Mouse (Mus musculus) liver, postnatal 0 days (tissue): ENCODE data around the gene Prtn3. TPM values are rescaled to one million over a fixed set of nuclear protein-coding genes. Genes with fewer than 3 reads are reported as not detected.

ENCODE experiments used
- ATAC-seq: fragments of 200-750 bp; cut with Nextera tagmentation; 2 replicates; pipeline ENCODE4 v1.8.0; 2017; ENCODE audit warnings: mild to moderate bottlenecking, moderate library complexity
- DNase-seq: peaks from one replicate; pipeline ENCODE4 v3.0.0-alpha.2; 2016
- H3K27ac ChIP-seq: fragments of 300-500 bp; sonication (generic); 2 replicates; pipeline ENCODE4 v1.5.1; 2014; ENCODE audit warnings: antibody characterized with exemption, moderate library complexity, mild to moderate bottlenecking, low read depth
- H3K27me3 ChIP-seq: fragments of 300-500 bp; sonication (generic); 2 replicates; pipeline ENCODE4 v1.6.1; 2014; ENCODE audit warnings: low read length, control low read depth, mixed read lengths; ENCODE audit not compliant: insufficient read depth
- H3K36me3 ChIP-seq: fragments of 300-500 bp; sonication (generic); replicated peaks from 2 replicates; pipeline ENCODE4 v1.6.1; 2014; ENCODE audit warnings: mild to moderate bottlenecking, control low read depth, low read length, moderate library complexity, mixed read lengths; ENCODE audit not compliant: insufficient read depth
- H3K4me1 ChIP-seq: fragments of 300-500 bp; sonication (generic); 2 replicates; pipeline ENCODE4 v1.6.1; 2014; ENCODE audit warnings: antibody characterized with exemption, mild to moderate bottlenecking, control low read depth; ENCODE audit not compliant: insufficient read depth
- H3K4me2 ChIP-seq: fragments of 300-500 bp; sonication (generic); 2 replicates; pipeline ENCODE4 v1.6.1; 2014; ENCODE audit warnings: low read depth, mild to moderate bottlenecking, low read length, moderate library complexity, mixed read lengths
- H3K4me3 ChIP-seq: fragments of 300-500 bp; sonication (generic); 2 replicates; pipeline ENCODE4 v1.5.1; 2014; ENCODE audit warnings: low read depth, low read length
- H3K9ac ChIP-seq: fragments of 300-500 bp; sonication (generic); replicated peaks from 2 replicates; pipeline ENCODE4 v1.6.1; 2014; ENCODE audit warnings: mild to moderate bottlenecking, moderate library complexity
- H3K9me3 ChIP-seq: fragments of 300-500 bp; sonication (generic); 2 replicates; pipeline ENCODE4 v1.6.1; 2016; ENCODE audit warnings: mild to moderate bottlenecking, control low read depth, low read length, mixed read lengths
- CTCF ChIP-seq: sonication (generic); IDR thresholded peaks from 2 replicates; pipeline ENCODE4 v1.5.1; 2016; ENCODE audit warnings: antibody characterized with exemption, low read depth
- EP300 ChIP-seq: IDR thresholded peaks from 2 replicates; pipeline ENCODE4 v1.6.1; 2016; ENCODE audit warnings: antibody characterized with exemption, low read depth, mild to moderate bottlenecking
- WGBS: fragments of 180-500 bp; shearing (Covaris S2); extraction: QIAGEN DNeasy Blood & Tissue Kit; methylation state at CpG from one replicate; pipeline ENCODE4 v1.1.7; 2014; ENCODE audit not compliant: insufficient replicate concordance; 5-methylcytosine and 5-hydroxymethylcytosine counted together
- microRNA-seq: library from miRNA; unstranded; fragments of <30 nt; microRNA quantifications from one replicate; pipeline ENCODE4, GENCODE M21; 2016
- polyA plus RNA-seq: library from polyadenylated mRNA; unstranded; fragments of >200 nt; fragmentation: Nextera tagmentation; extraction: Ambion mirVana; gene quantifications from 2 replicates; pipeline ENCODE4 v1.2.1, GENCODE M21; 2015

Prtn3 gene
- polyA plus RNA-seq, 1 experiment from 2014 or later: 123 TPM

- no peak overlapping the region for H3K27ac ChIP-seq
- H3K4me2 ChIP-seq: no peak overlapping the region
- no peak overlapping the region for H3K9ac ChIP-seq
- no peak overlapping the region for H3K4me3 ChIP-seq
- no peaks in the 10 kb centered on the region for H3K9me3 ChIP-seq
- H3K36me3 ChIP-seq: peaks cover 39% of the 10 kb centered on the region
- ATAC-seq (no peak), DNase-seq (no peak)
- whole genome bisulfite sequencing: 90% methylated on average over 16 of the region's 16 CpGs
- H3K4me1 ChIP-seq: peaks cover 58% of the 10 kb centered on the region
- no peaks in the 10 kb centered on the region for H3K27me3 ChIP-seq
- TF ChIP-seq EP300 (no peak), CTCF (no peak)
These were observed 56.5 kb downstream of the Prtn3 start for GRCm38 (mm10) chr10:79930826-79931186.

DNA sequence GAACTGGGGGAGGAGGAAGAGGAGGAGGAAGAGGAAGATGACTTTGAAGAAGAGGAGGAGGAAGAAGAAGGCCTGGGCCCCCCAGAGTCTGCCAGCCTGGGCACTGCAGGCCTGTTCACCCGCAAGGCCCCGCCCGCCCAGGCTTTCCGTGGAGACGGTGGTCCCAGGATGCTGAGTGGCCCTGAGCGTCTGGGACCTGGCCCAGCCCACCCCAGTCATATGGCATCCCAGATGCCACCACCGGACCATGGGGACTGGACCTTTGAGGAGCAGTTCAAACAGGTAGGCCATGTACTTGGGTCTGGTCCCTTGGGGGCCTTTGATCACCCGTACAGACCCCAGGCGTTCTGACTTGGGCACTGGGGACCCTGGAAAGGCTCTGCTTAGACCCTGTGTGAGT is 57.5 kb downstream of the Prtn3 start:
- Histone ChIP-seq H3K4me1 (peaks cover 60% of the 10 kb centered on the region), H3K27me3 (no peaks in the 10 kb centered on the region), H3K9me3 (no peaks in the 10 kb centered on the region), H3K27ac (no peak overlapping the region), H3K4me3 (no peak overlapping the region), H3K4me2 (no peak overlapping the region), H3K36me3 (peaks cover 44% of the 10 kb centered on the region), H3K9ac (no peak overlapping the region)
- TF ChIP-seq CTCF: no peak
- no peak for TF ChIP-seq EP300
- ATAC-seq (no peak), DNase-seq (no peak)
- 65% methylated on average over 8 of the region's 9 CpGs for WGBS

DNA sequence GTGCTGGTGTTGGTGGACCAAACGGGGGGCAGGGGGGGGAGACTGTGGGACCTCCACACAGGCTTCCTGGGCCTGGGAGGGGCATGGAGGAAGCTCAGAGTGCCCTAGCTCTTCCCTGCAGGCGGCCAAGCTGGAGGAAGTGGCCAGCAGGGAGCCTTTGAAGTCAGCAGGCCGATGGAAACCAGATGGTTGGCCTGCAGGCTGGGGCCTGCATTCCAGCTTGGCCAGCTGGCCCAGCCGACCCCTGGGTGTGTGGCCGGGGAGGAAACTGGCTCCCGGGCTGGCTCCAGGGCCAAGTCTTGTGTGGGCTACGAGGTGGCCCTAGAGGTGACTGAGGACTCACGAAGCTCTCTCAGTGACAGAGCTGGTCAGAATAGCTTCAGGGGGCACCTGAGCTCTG is 58.5 kb downstream of the Prtn3 start:
- TF ChIP-seq CTCF (no peak), EP300 (no peak)
- WGBS: 50% methylated on average over 8 of the region's 8 CpGs
- Histone ChIP-seq H3K4me3 (no peak overlapping the region), H3K36me3 (peaks cover 45% of the 10 kb centered on the region), H3K27me3 (no peaks in the 10 kb centered on the region), H3K9me3 (no peaks in the 10 kb centered on the region), H3K4me2 (peak overlapping the region; percentile 22; the same call in 1 of the 2 replicates), H3K27ac (no peak overlapping the region; the same call in 1 of the 2 replicates), H3K9ac (no peak overlapping the region), H3K4me1 (peaks cover 69% of the 10 kb centered on the region)
- ATAC-seq (no peak), DNase-seq (no peak)

Small RNAs within 50 kb of the gene (microRNA-seq; reads per million reads assigned to microRNA genes)
- gene Mir6910: not detected

Other genes with a start within 250 kb of the Prtn3 start
- gene Shc2, start 236.6 kb upstream of the Prtn3 start, polyA plus RNA-seq: 0.05 and 0.07 TPM in 2 replicates
- gene Odf3l2, start 228.7 kb upstream of the Prtn3 start, polyA plus RNA-seq: not detected in 2 replicates
- 0.12 and 0.19 TPM in 2 replicates for gene Madcam1, start 209.9 kb upstream of the Prtn3 start, polyA plus RNA-seq
- 24.9 and 25.8 TPM in 2 replicates for gene Tpgs1, start 205.1 kb upstream of the Prtn3 start, polyA plus RNA-seq
- gene Cdc34, start 192.3 kb upstream of the Prtn3 start, polyA plus RNA-seq: 77.6 and 80.1 TPM in 2 replicates
- 0.09 and 0.13 TPM in 2 replicates for gene Gzmm, start 185.5 kb upstream of the Prtn3 start, polyA plus RNA-seq
- gene Bsg, start 170.0 kb upstream of the Prtn3 start, polyA plus RNA-seq: 979 and 1,075 TPM in 2 replicates
- 0.04 and 0.06 TPM in 2 replicates for gene Hcn2, start 157.8 kb upstream of the Prtn3 start, polyA plus RNA-seq
- gene Polrmt, start 127.9 kb upstream of the Prtn3 start, polyA plus RNA-seq: 9.9 and 12.6 TPM in 2 replicates
- not detected in 2 replicates for gene Fgf22, start 119.4 kb upstream of the Prtn3 start, polyA plus RNA-seq
- gene Rnf126, start 107.5 kb upstream of the Prtn3 start, polyA plus RNA-seq: 28.2 and 34.1 TPM in 2 replicates
- 0.36 and 0.63 TPM in 2 replicates for gene Fstl3, start 97.2 kb upstream of the Prtn3 start, polyA plus RNA-seq
- 5.0 and 7.2 TPM in 2 replicates for gene Prss57, start 83.5 kb upstream of the Prtn3 start, polyA plus RNA-seq
- 7.9 and 9.2 TPM in 2 replicates for gene Palm, start 80.9 kb upstream of the Prtn3 start, polyA plus RNA-seq
- 1.00 and 1.3 TPM in 2 replicates for gene Misp, start 53.5 kb upstream of the Prtn3 start, polyA plus RNA-seq
- 55.4 and 59.1 TPM in 2 replicates for gene Ptbp1, start 20.0 kb upstream of the Prtn3 start, polyA plus RNA-seq
- gene Plppr3, start 158 bp downstream of the Prtn3 start, polyA plus RNA-seq: 2.9 and 4.9 TPM in 2 replicates
- gene Elane, start 11.8 kb downstream of the Prtn3 start, polyA plus RNA-seq: 180 and 207 TPM in 2 replicates
- not detected in 2 replicates for gene Cfd, start 16.4 kb downstream of the Prtn3 start, polyA plus RNA-seq
- 13.5 and 14.3 TPM in 2 replicates for gene Med16, start 34.4 kb downstream of the Prtn3 start, polyA plus RNA-seq
- 4.6 TPM in 1 of 2 replicates, not detected in the other for gene Gm26602, start 36.4 kb downstream of the Prtn3 start, polyA plus RNA-seq
- gene Kiss1r, start 42.5 kb downstream of the Prtn3 start, polyA plus RNA-seq: 0.18 and 0.34 TPM in 2 replicates
- 47.3 and 51.7 TPM in 2 replicates for gene R3hdm4, start 46.7 kb downstream of the Prtn3 start, polyA plus RNA-seq
- gene Arid3a, start 52.6 kb downstream of the Prtn3 start, polyA plus RNA-seq: 4.5 and 5.5 TPM in 2 replicates
- 40.7 and 41.2 TPM in 2 replicates for gene Wdr18, start 85.7 kb downstream of the Prtn3 start, polyA plus RNA-seq
- 0.05 TPM in 1 of 2 replicates, not detected in the other for gene Grin3b, start 96.2 kb downstream of the Prtn3 start, polyA plus RNA-seq
- gene Tmem259, start 109.9 kb downstream of the Prtn3 start, polyA plus RNA-seq: 13.2 and 14.5 TPM in 2 replicates
- 40.7 and 42.8 TPM in 2 replicates for gene Cnn2, start 114.1 kb downstream of the Prtn3 start, polyA plus RNA-seq
- 2.5 and 3.1 TPM in 2 replicates for gene Abca7, start 122.0 kb downstream of the Prtn3 start, polyA plus RNA-seq
- 12.1 and 14.2 TPM in 2 replicates for gene Arhgap45, start 142.2 kb downstream of the Prtn3 start, polyA plus RNA-seq
- 57.0 and 58.3 TPM in 2 replicates for gene Polr2e, start 165.3 kb downstream of the Prtn3 start, polyA plus RNA-seq
- 537 and 560 TPM in 2 replicates for gene Gpx4, start 172.7 kb downstream of the Prtn3 start, polyA plus RNA-seq
- gene Sbno2, start 231.1 kb downstream of the Prtn3 start, polyA plus RNA-seq: 7.4 and 8.7 TPM in 2 replicates
- gene Stk11, start 241.3 kb downstream of the Prtn3 start, polyA plus RNA-seq: 9.1 and 11.2 TPM in 2 replicates